In genomic region chr14:14596057-14596809, GRCm38 (mm10) we compare ENCODE assay signal across 21 mouse cellular contexts.
DNase-seq lines count a peak whose midpoint lies in the region; ATAC-seq and TF ChIP-seq lines count a peak whose summit lies in the region.
"Had no signal": no experiment of that assay in that cellular context is flagged by ENCODE, and none has a peak within 500 bp of the region (broad histone marks: within the 10 kb centered on the region; RNA-seq: fewer than 3 reads in every experiment).

No protein-coding gene starts in this region.

- H3K9me3 ChIP-seq in intestine, postnatal 0 days (ENCODE audit: control insufficient read depth) = no peaks in the 10 kb centered on the region
- H3K9me3 ChIP-seq in forebrain, embryonic 12.5 days = no peaks in the 10 kb centered on the region
- H3K9me3 ChIP-seq in hindbrain, embryonic 11.5 days (ENCODE audit: control insufficient read depth, low read length) = no peaks in the 10 kb centered on the region
- no peaks in the 10 kb centered on the region for H3K9me3 ChIP-seq in forebrain, embryonic 16.5 days (ENCODE audit: control insufficient read depth, low read length)
- no peaks in the 10 kb centered on the region for H3K9me3 ChIP-seq in hindbrain, embryonic 16.5 days (ENCODE audit: control insufficient read depth, low read length)
- H3K9me3 ChIP-seq: embryonic facial prominence, embryonic 13.5 days; heart, embryonic 13.5 days; hindbrain, embryonic 12.5 days had no signal

- H3K4me2 ChIP-seq in intestine, postnatal 0 days (replicated peaks; ENCODE audit: low read depth) = no peak overlapping the region
- no peak overlapping the region for H3K4me2 ChIP-seq in forebrain, embryonic 12.5 days
- H3K4me2 ChIP-seq in hindbrain, embryonic 11.5 days (replicated peaks; ENCODE audit: low read depth, low read length) = no peak overlapping the region
- H3K4me2 ChIP-seq in forebrain, embryonic 16.5 days (ENCODE audit: low read length) = no peak overlapping the region
- no peak overlapping the region for H3K4me2 ChIP-seq in hindbrain, embryonic 16.5 days (ENCODE audit: low read length)
- H3K4me2 ChIP-seq: embryonic facial prominence, embryonic 13.5 days; heart, embryonic 13.5 days; hindbrain, embryonic 12.5 days had no signal

- TF ChIP-seq CTCF in intestine, postnatal 0 days (IDR thresholded peaks at IDR 0.05; ENCODE audit: low read depth) = no peak

- no peaks in the 10 kb centered on the region; the same call in 1 of the 2 replicates for H3K4me1 ChIP-seq in intestine, postnatal 0 days (replicated peaks; ENCODE audit: control insufficient read depth, insufficient read depth, low read length)
- no peaks in the 10 kb centered on the region for H3K4me1 ChIP-seq in forebrain, embryonic 12.5 days
- no peaks in the 10 kb centered on the region for H3K4me1 ChIP-seq in hindbrain, embryonic 11.5 days (replicated peaks; ENCODE audit: control insufficient read depth, insufficient read depth, low read length)
- H3K4me1 ChIP-seq in forebrain, embryonic 16.5 days (replicated peaks; ENCODE audit: control insufficient read depth, insufficient read depth, low read length) = no peaks in the 10 kb centered on the region
- H3K4me1 ChIP-seq in hindbrain, embryonic 16.5 days (ENCODE audit: control insufficient read depth, insufficient read depth, low read depth, low read length) = no peaks in the 10 kb centered on the region
- H3K4me1 ChIP-seq: embryonic facial prominence, embryonic 13.5 days; heart, embryonic 13.5 days; hindbrain, embryonic 12.5 days had no signal

- peak; percentile 72 for DNase-seq in Muller cell, postnatal 12 days (ENCODE audit: inconsistent ontology term)
- DNase-seq in gonadal fat pad, adult 2 months (ENCODE audit: low read depth) = peak; percentile 24
- DNase-seq in hindbrain, embryonic 11.5 days (ENCODE audit: low spot score) = no peak
- DNase-seq: adrenal gland, postnatal 10 days; cerebellum, adult 11-12 months; cerebellum, adult 9-10 months; cerebellum, postnatal 36 days; forebrain, postnatal 0 days; gastrocnemius, postnatal 14 days; heart, adult 11 months; heart, postnatal 36 days; kidney, adult 8-10 months had no signal

- peak; percentile 86 for ATAC-seq in intestine, postnatal 0 days
- ATAC-seq in forebrain, embryonic 12.5 days (ENCODE audit: low FRiP score) = no peak
- ATAC-seq in hindbrain, embryonic 11.5 days (ENCODE audit: low FRiP score) = no peak
- no peak for ATAC-seq in forebrain, embryonic 16.5 days
- no peak for ATAC-seq in hindbrain, embryonic 16.5 days
- ATAC-seq: forebrain, postnatal 0 days; hindbrain, postnatal 0 days had no signal

- no peaks in the 10 kb centered on the region for H3K27me3 ChIP-seq in intestine, postnatal 0 days (replicated peaks; ENCODE audit: control insufficient read depth, insufficient read depth, low read length)
- H3K27me3 ChIP-seq in forebrain, embryonic 12.5 days = no peaks in the 10 kb centered on the region
- H3K27me3 ChIP-seq in hindbrain, embryonic 11.5 days (ENCODE audit: control insufficient read depth, insufficient read depth, low read length) = no peaks in the 10 kb centered on the region; the same call in 1 of the 2 replicates
- no peaks in the 10 kb centered on the region for H3K27me3 ChIP-seq in forebrain, embryonic 16.5 days (replicated peaks; ENCODE audit: control insufficient read depth, insufficient read depth, low read length)
- H3K27me3 ChIP-seq in hindbrain, embryonic 16.5 days (replicated peaks; ENCODE audit: control insufficient read depth, insufficient read depth, low read length) = no peaks in the 10 kb centered on the region
- H3K27me3 ChIP-seq: CH12.LX; embryonic facial prominence, embryonic 13.5 days; heart, embryonic 13.5 days; hindbrain, embryonic 12.5 days had no signal

- H3K27ac ChIP-seq in intestine, postnatal 0 days (ENCODE audit: low read depth, low read length) = peak overlapping the region; percentile 54; the same call in 1 of the 2 replicates
- no peak overlapping the region for H3K27ac ChIP-seq in forebrain, embryonic 12.5 days
- H3K27ac ChIP-seq in hindbrain, embryonic 11.5 days (ENCODE audit: low read depth, low read length) = no peak overlapping the region
- H3K27ac ChIP-seq in forebrain, embryonic 16.5 days (ENCODE audit: low read length) = no peak overlapping the region
- no peak overlapping the region for H3K27ac ChIP-seq in hindbrain, embryonic 16.5 days (ENCODE audit: low read depth, low read length)
- H3K27ac ChIP-seq: embryonic facial prominence, embryonic 13.5 days; heart, embryonic 13.5 days; hindbrain, embryonic 12.5 days; hindbrain, postnatal 0 days had no signal

- no peaks in the 10 kb centered on the region for H3K36me3 ChIP-seq in intestine, postnatal 0 days (ENCODE audit: control insufficient read depth, insufficient read depth)
- no peaks in the 10 kb centered on the region for H3K36me3 ChIP-seq in forebrain, embryonic 12.5 days (replicated peaks)
- no peaks in the 10 kb centered on the region for H3K36me3 ChIP-seq in hindbrain, embryonic 11.5 days (ENCODE audit: control insufficient read depth, insufficient read depth, low read length)
- H3K36me3 ChIP-seq in forebrain, embryonic 16.5 days (ENCODE audit: control insufficient read depth, insufficient read depth) = no peaks in the 10 kb centered on the region
- H3K36me3 ChIP-seq in hindbrain, embryonic 16.5 days (ENCODE audit: control insufficient read depth, insufficient read depth, low read length) = no peaks in the 10 kb centered on the region
- H3K36me3 ChIP-seq: embryonic facial prominence, embryonic 13.5 days; heart, embryonic 13.5 days; hindbrain, embryonic 12.5 days had no signal

- WGBS in intestine, postnatal 0 days = 49% methylated on average over 3 of the region's 3 CpGs
- WGBS in forebrain, embryonic 12.5 days = 89% methylated on average over 3 of the region's 3 CpGs
- 85% methylated on average over 3 of the region's 3 CpGs for WGBS in hindbrain, embryonic 11.5 days
- 86% methylated on average over 3 of the region's 3 CpGs for WGBS in forebrain, embryonic 16.5 days
- WGBS in hindbrain, embryonic 16.5 days = 93% methylated on average over 3 of the region's 3 CpGs

- no peak overlapping the region for H3K4me3 ChIP-seq in intestine, postnatal 0 days (ENCODE audit: low read depth, low read length)
- H3K4me3 ChIP-seq in forebrain, embryonic 12.5 days (replicated peaks) = no peak overlapping the region
- H3K4me3 ChIP-seq in hindbrain, embryonic 11.5 days (ENCODE audit: low read depth, low read length) = no peak overlapping the region
- no peak overlapping the region for H3K4me3 ChIP-seq in forebrain, embryonic 16.5 days (replicated peaks; ENCODE audit: low read length)
- H3K4me3 ChIP-seq in hindbrain, embryonic 16.5 days (ENCODE audit: low read length) = no peak overlapping the region
- H3K4me3 ChIP-seq: embryonic facial prominence, embryonic 13.5 days; heart, embryonic 13.5 days; hindbrain, embryonic 12.5 days had no signal

- no peak overlapping the region for H3K9ac ChIP-seq in intestine, postnatal 0 days (ENCODE audit: low read depth, low read length)
- H3K9ac ChIP-seq in forebrain, embryonic 12.5 days = no peak overlapping the region
- no peak overlapping the region for H3K9ac ChIP-seq in hindbrain, embryonic 11.5 days (ENCODE audit: low read depth, low read length)
- H3K9ac ChIP-seq in forebrain, embryonic 16.5 days (replicated peaks; ENCODE audit: low read depth, low read length) = no peak overlapping the region
- H3K9ac ChIP-seq in hindbrain, embryonic 16.5 days (ENCODE audit: low read depth, low read length) = no peak overlapping the region
- H3K9ac ChIP-seq: embryonic facial prominence, embryonic 13.5 days; forebrain, postnatal 0 days; heart, embryonic 13.5 days; hindbrain, embryonic 12.5 days had no signal
